Mouse (Mus musculus): ENCODE data around the gene Gas2. TPM values are rescaled to one million over a fixed set of nuclear protein-coding genes. Genes with fewer than 3 reads are reported as not detected.
A peak's percentile ranks its signal among the peaks of the same experiment; 100 is the strongest.

Gene Gas2
- total RNA-seq (2021), result 10 to 100 TPM; 47.8 to 49.9 TPM
- long read RNA-seq, experiment 1, partial matches to known transcripts, result 0 of 6 reads
- long read RNA-seq, experiment 1, other reads (novel, unspliced or antisense), result 6 of 6 reads
- long read RNA-seq, experiment 2, partial matches to known transcripts, result 0 of 3 reads
- long read RNA-seq, experiment 2, other reads (novel, unspliced or antisense), result 3 of 3 reads

DNA sequence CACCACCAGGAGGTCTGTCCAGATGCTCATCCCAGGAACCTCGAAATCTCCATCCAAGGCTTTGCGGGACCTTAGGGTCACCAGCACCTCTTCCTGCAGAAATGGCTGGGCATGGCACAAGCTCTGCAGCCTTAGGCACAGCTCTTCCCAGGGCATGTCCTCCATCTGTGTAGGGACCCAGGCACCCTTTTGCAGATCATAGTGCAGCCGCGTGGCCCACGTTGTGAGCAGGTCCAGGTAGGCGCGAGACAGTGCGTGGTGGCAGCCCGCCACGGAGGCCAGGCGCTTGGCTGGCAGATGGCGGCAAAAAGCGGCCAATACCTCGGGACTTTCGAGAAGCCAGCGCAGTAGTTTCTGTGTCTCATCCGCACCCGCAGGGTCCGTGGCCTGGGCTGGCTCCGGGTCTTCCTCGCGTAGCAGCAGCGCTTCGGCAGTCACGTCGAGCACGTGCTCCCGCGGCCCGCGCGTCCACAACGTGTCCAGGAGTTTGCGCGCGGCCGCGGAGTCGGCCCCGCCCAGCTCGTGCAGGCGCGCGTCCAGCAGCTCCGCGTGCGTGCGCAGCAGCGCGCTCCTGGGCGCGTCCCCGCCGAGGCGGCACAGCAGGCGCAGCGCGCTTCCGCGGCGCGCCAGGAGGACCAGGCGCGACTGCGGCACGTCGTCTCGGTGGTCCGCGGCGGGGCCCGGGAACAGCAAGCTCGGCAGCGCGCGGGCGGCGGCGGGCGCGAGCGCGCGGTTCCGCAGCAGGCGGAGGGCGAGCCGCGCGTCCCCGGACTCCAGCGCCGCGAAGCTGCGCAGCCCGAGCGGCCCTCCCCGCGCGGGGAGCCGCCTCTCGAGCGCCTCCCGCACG, at the start of gene Gas2:
TSS of gene Gas2 (plus strand) at position 766 of the 847 bp plus-strand sequence.
- DNase-seq (ENCODE audit: extremely low spot score in 1 of 2, low spot score in 2 of 2), result peak; percentile 88 to 90
- Histone ChIP-seq H3K4me3 (peak within 1 kb of the TSS; percentile 95), H3K27ac (peak within 1 kb of the TSS; percentile 98)
- TF ChIP-seq CTCF (IDR thresholded peaks at IDR 0.05), result no peak
- intact Hi-C loops (cut with DNase I), result loop anchor here (5.0 kb wide), 2 partner anchors 116 to 239 kb away; partner anchors contain the start of gene Slc17a6

- H3K27ac ChIP-seq, result no peak overlapping the region
These were observed 46.1 kb upstream of the Gas2 start for GRCm38 (mm10) chr7:51815473-51816282.

GRCm38 (mm10) chr7:51816283-51816839, 45.5 kb upstream of the Gas2 start:
- H3K27ac ChIP-seq, result no peak overlapping the region
- TF ChIP-seq CTCF (IDR thresholded peaks at IDR 0.05), result no peak
- intact Hi-C loops (cut with DNase I), result loop anchor here (1.0 to 5.0 kb wide), 3 partner anchors 156 to 318 kb away; no protein-coding TSS in a partner anchor
- H3K4me3 ChIP-seq, result no peak overlapping the region
- DNase-seq (ENCODE audit: extremely low spot score in 1 of 2, low spot score in 2 of 2), result no peak

More at GRCm38 (mm10) chr7:51815473-51816282, 46.1 kb upstream of the Gas2 start:
- peak; percentile 68 for TF ChIP-seq CTCF (IDR thresholded peaks at IDR 0.05)
- no peak overlapping the region for H3K4me3 ChIP-seq
- no peak for DNase-seq (ENCODE audit: extremely low spot score in 1 of 2, low spot score in 2 of 2)
- intact Hi-C loops (cut with DNase I), result loop anchor here (1.0 to 5.0 kb wide), 3 partner anchors 157 to 317 kb away; no protein-coding TSS in a partner anchor

DNA sequence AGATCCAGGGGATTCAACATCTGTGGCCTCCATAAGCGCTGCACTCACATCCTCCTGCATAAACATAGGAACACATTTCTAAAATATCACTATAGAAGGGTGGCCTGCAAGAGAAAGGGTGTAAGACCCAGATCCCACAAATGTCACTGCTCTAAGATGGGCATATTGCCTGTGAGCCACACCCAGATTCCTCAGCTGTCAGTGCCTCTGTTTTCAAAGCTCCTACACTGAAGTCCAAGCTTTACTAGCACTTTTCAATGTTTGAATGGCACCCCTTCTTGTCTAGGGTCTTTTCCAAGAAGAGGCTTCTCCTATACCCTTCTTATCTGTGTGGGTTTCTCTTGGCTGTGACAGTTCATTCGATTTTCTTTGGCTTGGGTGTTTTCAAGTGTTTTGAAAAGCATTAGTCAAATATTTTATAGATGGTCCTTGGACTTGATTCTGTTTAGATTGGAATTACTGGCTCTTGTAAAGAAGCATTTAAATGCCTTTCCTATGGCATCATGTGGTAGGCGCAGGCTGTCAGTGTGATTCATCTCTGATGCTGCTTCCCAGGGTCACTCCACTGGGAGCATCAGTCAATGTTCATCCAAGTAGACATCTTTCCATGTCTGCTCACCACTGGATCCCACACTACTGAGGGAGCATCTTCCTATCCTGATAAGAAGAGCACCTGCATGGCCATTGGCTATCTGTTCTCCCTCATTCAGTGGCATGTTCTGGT, 43.4 kb upstream of the Gas2 start:
- H3K4me3 ChIP-seq, result no peak overlapping the region
- H3K27ac ChIP-seq, result no peak overlapping the region
- DNase-seq (ENCODE audit: extremely low spot score in 1 of 2, low spot score in 2 of 2), result no peak
- intact Hi-C loops (cut with DNase I), result loop anchor here (5.0 kb wide), 1 partner anchor 154 kb away; no protein-coding TSS in a partner anchor
- TF ChIP-seq CTCF (IDR thresholded peaks at IDR 0.05), result no peak

DNA sequence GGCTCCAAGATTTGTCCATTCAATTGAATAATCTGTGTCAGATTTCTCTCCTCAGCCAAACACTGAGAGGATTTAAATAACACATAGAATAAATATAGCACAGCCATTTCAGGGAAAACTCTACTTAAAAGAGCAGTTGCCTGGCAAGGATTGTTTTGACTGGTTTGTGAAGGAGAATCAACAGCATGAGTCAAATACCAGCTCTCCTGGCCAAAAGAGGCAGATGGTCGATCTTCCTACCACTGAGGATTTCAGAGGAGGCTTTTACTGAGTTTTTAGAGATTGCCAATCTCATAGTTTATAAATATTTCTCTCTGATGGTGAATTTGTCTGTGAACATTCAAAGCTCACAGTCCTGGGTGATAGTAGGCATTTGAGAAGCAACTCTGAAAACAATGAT, 41.9 kb upstream of the Gas2 start:
- Histone ChIP-seq H3K4me3 (no peak overlapping the region), H3K27ac (no peak overlapping the region)
- no peak for TF ChIP-seq CTCF (IDR thresholded peaks at IDR 0.05)
- peak; percentile 18 for DNase-seq (ENCODE audit: extremely low spot score in 1 of 2, low spot score in 2 of 2)
- intact Hi-C loops (cut with DNase I), result loop anchor here (5.0 kb wide), 1 partner anchor 152 kb away; no protein-coding TSS in a partner anchor

GRCm38 (mm10) chr7:51821467-51821866, 40.3 kb upstream of the Gas2 start:
- Histone ChIP-seq H3K4me3 (no peak overlapping the region), H3K27ac (no peak overlapping the region)
- TF ChIP-seq CTCF (IDR thresholded peaks at IDR 0.05), result no peak
- no peak for DNase-seq (ENCODE audit: extremely low spot score in 1 of 2, low spot score in 2 of 2)
- intact Hi-C loops (cut with DNase I), result no loop called here

- H3K27ac ChIP-seq, result no peak overlapping the region
- TF ChIP-seq CTCF (IDR thresholded peaks at IDR 0.05), result no peak
- DNase-seq (ENCODE audit: extremely low spot score in 1 of 2, low spot score in 2 of 2), result no peak
- intact Hi-C loops (cut with DNase I), result no loop called here
- no peak overlapping the region for H3K4me3 ChIP-seq
These were observed 38.1 kb upstream of the Gas2 start for GRCm38 (mm10) chr7:51823562-51824338.

DNA sequence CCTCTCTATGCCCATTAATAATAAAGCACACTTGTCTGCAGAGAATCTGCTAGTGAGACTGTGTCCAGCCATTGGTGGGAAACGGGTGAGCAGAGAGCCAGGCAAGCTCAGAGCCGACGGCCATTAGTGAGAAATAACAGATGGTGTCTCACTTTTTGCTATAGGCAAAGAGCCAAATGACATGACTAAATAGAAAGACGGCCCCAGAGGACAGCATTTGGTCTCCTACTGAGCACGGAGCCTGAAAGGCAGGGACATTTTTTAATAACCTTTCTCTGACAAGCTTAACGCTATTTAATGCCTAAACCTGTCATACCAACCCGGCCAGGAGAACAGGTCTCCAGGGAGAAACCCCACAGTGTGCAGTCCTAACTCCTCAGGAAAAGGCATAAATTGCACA, 29.9 kb upstream of the Gas2 start:
- no peak for DNase-seq (ENCODE audit: extremely low spot score in 1 of 2, low spot score in 2 of 2)
- intact Hi-C loops (cut with DNase I), result no loop called here
- Histone ChIP-seq H3K27ac (no peak overlapping the region), H3K4me3 (no peak overlapping the region)
- no peak for TF ChIP-seq CTCF (IDR thresholded peaks at IDR 0.05)

GRCm38 (mm10) chr7:51840515-51840914, 21.3 kb upstream of the Gas2 start:
- H3K27ac ChIP-seq, result no peak overlapping the region
- DNase-seq (ENCODE audit: extremely low spot score in 1 of 2, low spot score in 2 of 2), result no peak
- intact Hi-C loops (cut with DNase I), result no loop called here

GRCm38 (mm10) chr7:51850877-51851276, 10.9 kb upstream of the Gas2 start:
- no peak for DNase-seq (ENCODE audit: extremely low spot score in 1 of 2, low spot score in 2 of 2)
- Histone ChIP-seq H3K4me3 (no peak overlapping the region), H3K27ac (no peak overlapping the region)
- intact Hi-C loops (cut with DNase I), result no loop called here
- TF ChIP-seq CTCF (IDR thresholded peaks at IDR 0.05), result no peak

More at GRCm38 (mm10) chr7:51840515-51840914, 21.3 kb upstream of the Gas2 start:
- no peak overlapping the region for H3K4me3 ChIP-seq
- no peak for TF ChIP-seq CTCF (IDR thresholded peaks at IDR 0.05)

All from left cerebral cortex, adult 2 months (tissue).